Mouse (Mus musculus) embryonic facial prominence, embryonic 11.5 days (tissue): Measurements from ENCODE around the gene Naa20. TPM values are rescaled to one million over a fixed set of nuclear protein-coding genes. Genes with fewer than 3 reads are reported as not detected.
A peak's percentile ranks its signal among the peaks of the same experiment; 100 is the strongest.
"Not testable (repeated sequence)": the region's sequence is repeated elsewhere in the genome, so short reads cannot be mapped to it uniquely, and the experiment has no call there.

Experiments
- ATAC-seq: fragments of 200-750 bp; cut with Nextera tagmentation; replicated peaks from 2 replicates; pipeline ENCODE4 v1.8.0; 2017; ENCODE audit warnings: low read depth; ENCODE audit not compliant: insufficient number of reproducible peaks, low FRiP score, low TSS enrichment
- DNase-seq: peaks from one replicate; pipeline ENCODE4 v3.0.0-alpha.2; 2015; ENCODE audit warnings: low spot score
- H3K27ac ChIP-seq: fragments of 300-500 bp; sonication (generic); replicated peaks from 2 replicates; pipeline ENCODE4 v1.5.1; 2014; ENCODE audit warnings: mild to moderate bottlenecking, low read depth, low read length, control low read depth
- H3K27me3 ChIP-seq: fragments of 300-500 bp; sonication (generic); 2 replicates; pipeline ENCODE4 v1.6.1; 2014; ENCODE audit warnings: mild to moderate bottlenecking, low read length, moderate library complexity, mixed read lengths; ENCODE audit not compliant: control insufficient read depth, insufficient read depth
- H3K36me3 ChIP-seq: fragments of 300-500 bp; sonication (generic); replicated peaks from 2 replicates; pipeline ENCODE4 v1.6.1; 2014; ENCODE audit warnings: low read depth, mild to moderate bottlenecking, low read length, moderate library complexity, mixed read lengths; ENCODE audit not compliant: control insufficient read depth, insufficient read depth
- H3K4me1 ChIP-seq: fragments of 300-500 bp; sonication (generic); 2 replicates; pipeline ENCODE4 v1.6.1; 2014; ENCODE audit warnings: low read length, mixed read lengths; ENCODE audit not compliant: control insufficient read depth, insufficient read depth
- H3K4me2 ChIP-seq: fragments of 300-500 bp; sonication (generic); 2 replicates; pipeline ENCODE4 v1.6.1; 2014; ENCODE audit warnings: low read depth, mild to moderate bottlenecking, control low read depth, low read length, moderate library complexity
- H3K4me3 ChIP-seq: fragments of 300-500 bp; sonication (generic); 2 replicates; pipeline ENCODE4 v1.5.1; 2014; ENCODE audit warnings: low read depth, low read length, control low read depth
- H3K9ac ChIP-seq: fragments of 300-500 bp; sonication (generic); replicated peaks from 2 replicates; pipeline ENCODE4 v1.6.1; 2014; ENCODE audit warnings: mild to moderate bottlenecking, control low read depth, low read length
- H3K9me3 ChIP-seq: fragments of 300-500 bp; sonication (generic); replicated peaks from 2 replicates; pipeline ENCODE4 v1.6.1; 2016; ENCODE audit warnings: mild to moderate bottlenecking, low read length, inconsistent platforms, mixed read lengths; ENCODE audit not compliant: control insufficient read depth
- WGBS: fragments of 180-500 bp; shearing (Covaris S2); extraction: QIAGEN DNeasy Blood & Tissue Kit; methylation state at CpG from one replicate; pipeline ENCODE4 v1.1.7; 2014; 5-methylcytosine and 5-hydroxymethylcytosine counted together
- polyA plus RNA-seq: library from polyadenylated mRNA; unstranded; fragments of >200 nt; fragmentation: Nextera tagmentation; extraction: Ambion mirVana; gene quantifications from 2 replicates; pipeline ENCODE4 v1.2.1, GENCODE M21; 2014

The Naa20 gene
- polyA plus RNA-seq, 1 experiment from 2014 or later, result 178 TPM

DNA sequence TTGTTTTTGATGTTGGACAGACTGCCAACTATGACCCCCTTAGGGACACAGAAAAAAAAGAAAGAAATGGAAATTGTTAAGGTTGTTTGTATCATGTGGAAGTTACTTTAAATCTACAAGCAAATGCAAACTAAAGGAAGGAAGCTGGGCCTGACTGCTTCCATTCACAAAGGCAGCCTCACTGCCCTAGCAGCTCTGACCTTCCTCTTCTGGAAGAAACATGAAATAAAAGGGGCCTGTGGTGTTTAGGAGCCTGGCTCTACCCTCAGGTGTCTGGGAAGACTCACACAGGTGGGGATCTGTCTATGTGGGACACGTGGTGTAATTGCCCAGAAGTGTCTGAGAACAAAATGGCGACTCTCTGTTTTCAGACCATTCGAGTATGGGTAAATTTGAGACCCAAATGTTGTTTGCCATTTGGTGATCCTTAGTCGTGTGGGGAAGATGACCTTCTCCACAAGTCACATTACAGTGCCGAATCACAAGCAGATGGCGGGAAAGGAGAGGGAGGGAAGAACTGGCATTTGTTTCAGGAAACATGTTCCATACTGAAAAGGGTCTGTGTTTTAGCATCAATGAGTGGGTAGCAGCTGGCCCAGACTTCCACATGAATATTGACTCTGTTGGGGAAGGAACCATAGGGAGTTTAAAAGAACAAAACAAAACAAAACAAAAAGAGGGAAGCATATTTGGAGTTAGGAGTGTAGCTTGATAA lies 13.0 kb upstream of the Naa20 start:
- WGBS, result 44% methylated on average over 6 of the region's 6 CpGs
- H3K36me3 ChIP-seq, result no peaks in the 10 kb centered on the region
- H3K27ac ChIP-seq, result peak overlapping the region; percentile 72

GRCm38 (mm10) chr2:145890571-145890970 lies 11.3 kb upstream of the Naa20 start:
- Histone ChIP-seq H3K27ac (no peak overlapping the region), H3K9me3 (no peaks in the 10 kb centered on the region), H3K9ac (no peak overlapping the region), H3K4me3 (no peak overlapping the region), H3K4me1 (no peaks in the 10 kb centered on the region), H3K4me2 (no peak overlapping the region), H3K36me3 (no peaks in the 10 kb centered on the region), H3K27me3 (no peaks in the 10 kb centered on the region)
- ATAC-seq (no peak), DNase-seq (no peak)
- WGBS, result 89% methylated on average over 2 of the region's 2 CpGs

More for the DNA sequence above, 13.0 kb upstream of the Naa20 start:
- Histone ChIP-seq H3K4me2 (no peak overlapping the region), H3K4me1 (no peaks in the 10 kb centered on the region; the same call in 1 of the 2 replicates), H3K27me3 (no peaks in the 10 kb centered on the region), H3K4me3 (no peak overlapping the region), H3K9ac (no peak overlapping the region), H3K9me3 (no peaks in the 10 kb centered on the region)
- ATAC-seq, result no peak
- no peak for DNase-seq

DNA sequence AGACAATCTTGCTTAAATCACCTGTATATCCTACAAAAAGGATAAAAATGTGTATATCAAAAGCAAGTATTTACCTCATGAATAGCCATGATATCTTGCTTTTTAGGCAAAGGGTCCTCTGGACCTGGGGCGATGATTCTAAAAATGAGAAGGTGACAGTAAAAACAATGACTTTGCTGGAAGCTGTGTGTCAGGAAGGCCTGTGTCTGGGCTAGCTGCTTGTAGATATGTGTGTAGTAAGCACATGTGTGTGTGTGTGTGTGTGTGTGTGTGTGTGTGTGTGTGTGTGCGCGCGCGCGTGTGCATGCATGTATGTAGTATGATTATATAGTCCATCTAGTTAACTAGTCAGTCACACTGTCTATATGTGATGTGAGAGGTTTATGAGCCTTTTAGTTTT lies 8.1 kb upstream of the Naa20 start:
- H3K4me2 ChIP-seq, result no peak overlapping the region
- no peaks in the 10 kb centered on the region for H3K9me3 ChIP-seq
- H3K4me1 ChIP-seq, result no peaks in the 10 kb centered on the region
- no peak overlapping the region for H3K9ac ChIP-seq
- H3K27ac ChIP-seq, result no peak overlapping the region
- H3K27me3 ChIP-seq, result no peaks in the 10 kb centered on the region
- ATAC-seq, result no peak
- no peaks in the 10 kb centered on the region for H3K36me3 ChIP-seq
- 96% methylated on average over 6 of the region's 6 CpGs for WGBS
- H3K4me3 ChIP-seq, result no peak overlapping the region
- DNase-seq, result no peak

DNA sequence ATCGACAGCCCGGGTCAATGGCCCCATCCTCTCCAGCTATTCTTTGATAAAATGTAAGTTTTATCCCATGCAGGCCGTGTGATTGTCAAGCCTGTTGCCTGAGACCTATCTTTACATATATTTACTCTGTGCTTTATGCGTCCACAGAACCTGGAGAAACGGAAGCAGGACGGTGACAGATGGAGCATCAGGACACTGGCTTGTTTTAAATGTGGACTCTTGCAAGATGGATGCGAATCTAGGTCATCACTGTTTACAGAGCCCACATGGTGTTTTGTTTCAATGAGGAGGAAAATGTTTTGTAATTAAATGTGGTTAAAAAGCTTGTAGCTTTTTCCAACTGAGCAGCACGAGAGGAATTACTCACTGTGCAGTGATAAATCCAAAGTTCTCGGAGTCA lies 3.8 kb upstream of the Naa20 start:
- Histone ChIP-seq H3K4me3 (no peak overlapping the region), H3K4me2 (no peak overlapping the region), H3K27me3 (no peaks in the 10 kb centered on the region), H3K9me3 (no peaks in the 10 kb centered on the region), H3K9ac (no peak overlapping the region), H3K36me3 (no peaks in the 10 kb centered on the region), H3K27ac (no peak overlapping the region), H3K4me1 (no peaks in the 10 kb centered on the region)
- ATAC-seq (no peak), DNase-seq (no peak)
- WGBS, result 82% methylated on average over 9 of the region's 9 CpGs

- H3K4me3 ChIP-seq, H3K9ac ChIP-seq, H3K36me3 ChIP-seq, H3K4me1 ChIP-seq, H3K27me3 ChIP-seq, DNase-seq, ATAC-seq, H3K9me3 ChIP-seq, H3K4me2 ChIP-seq, H3K27ac ChIP-seq: not testable (repeated sequence)
- WGBS, result 68% methylated on average over 7 of the region's 8 CpGs
Measured at GRCm38 (mm10) chr2:145900318-145900717, 1.6 kb upstream of the Naa20 start.

GRCm38 (mm10) chr2:145903061-145903901 lies 1.4 kb downstream of the Naa20 start:
- Histone ChIP-seq H3K9me3 (no peaks in the 10 kb centered on the region), H3K4me3 (peak overlapping the region; percentile 96), H3K4me1 (no peaks in the 10 kb centered on the region; the same call in 1 of the 2 replicates), H3K9ac (peak overlapping the region; percentile 94), H3K27ac (peak overlapping the region; percentile 59; the same call in 1 of the 2 replicates), H3K4me2 (peak overlapping the region; percentile 66), H3K27me3 (no peaks in the 10 kb centered on the region), H3K36me3 (no peaks in the 10 kb centered on the region; the same call in 1 of the 2 replicates)
- WGBS, result under 1% methylated on average over 66 of the region's 68 CpGs
- ATAC-seq (peak; percentile 94), DNase-seq (peak; percentile 94)

DNA sequence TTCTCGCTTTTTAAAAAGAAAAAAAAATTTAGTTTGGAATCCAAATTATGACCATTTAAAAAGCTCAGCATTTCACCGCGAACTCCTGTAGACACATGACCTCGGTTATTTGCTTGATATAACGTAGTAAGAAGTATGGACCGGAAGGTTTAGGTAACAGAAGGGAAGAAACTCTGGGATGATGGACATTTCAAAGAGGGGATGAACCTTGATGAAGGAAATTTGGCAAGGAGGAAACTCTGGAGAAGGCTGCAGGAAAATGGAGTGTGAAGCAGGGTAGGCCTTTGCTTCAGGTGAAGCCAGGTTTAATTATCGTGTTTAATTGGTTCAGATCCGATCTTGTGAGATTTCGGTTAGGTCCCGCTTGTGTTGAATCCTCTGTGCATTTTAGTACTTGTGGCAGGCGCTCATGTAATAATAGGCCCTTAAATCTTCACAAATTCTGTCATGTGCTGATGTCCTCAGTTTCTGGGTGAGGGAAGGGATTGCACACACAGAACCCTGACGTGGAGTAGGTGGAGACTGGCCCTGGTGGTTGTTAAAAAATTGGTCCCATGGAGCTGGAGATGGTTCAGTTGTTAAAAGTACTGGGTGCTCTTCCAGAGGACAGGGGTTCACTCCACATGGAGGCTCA lies 2.2 kb downstream of the Naa20 start:
- no peaks in the 10 kb centered on the region; the same call in 1 of the 2 replicates for H3K4me1 ChIP-seq
- no peaks in the 10 kb centered on the region; the same call in 1 of the 2 replicates for H3K36me3 ChIP-seq
- H3K4me2 ChIP-seq, result peak overlapping the region; percentile 66
- ATAC-seq (no peak), DNase-seq (no peak)
- H3K27me3 ChIP-seq, result no peaks in the 10 kb centered on the region
- H3K9ac ChIP-seq, result peak overlapping the region; percentile 94
- peak overlapping the region; percentile 96 for H3K4me3 ChIP-seq
- no peak overlapping the region for H3K27ac ChIP-seq
- no peaks in the 10 kb centered on the region for H3K9me3 ChIP-seq
- 34% methylated on average over 12 of the region's 12 CpGs for WGBS
